Mouse (Mus musculus): ENCODE measurements around the gene Armc10.
"Not testable (repeated sequence)": the region's sequence is repeated elsewhere in the genome, so short reads cannot be mapped to it uniquely, and the experiment has no call there.

Armc10 gene

GRCm38 (mm10) chr5:21645439-21646132, at the start of gene Armc10, which contains the start of gene Fbxl13:
Gene Armc10, plus strand, starts transcription at chr5:21645813.
Gene Fbxl13, minus strand, starts transcription at chr5:21645634.
- DNase-seq = peak; percentile 90 to 95

- not testable (repeated sequence) for DNase-seq
Observed at GRCm38 (mm10) chr5:21599536-21599935, 46.1 kb upstream of the Armc10 start.

GRCm38 (mm10) chr5:21599961-21600360, 45.7 kb upstream of the Armc10 start:
- no peak for DNase-seq

- no peak for DNase-seq
Observed at GRCm38 (mm10) chr5:21605936-21606335, 39.7 kb upstream of the Armc10 start.

GRCm38 (mm10) chr5:21608311-21609304, 37.0 kb upstream of the Armc10 start:
- no peak for DNase-seq

- DNase-seq = no peak
Observed at GRCm38 (mm10) chr5:21610996-21611395, 34.6 kb upstream of the Armc10 start.

GRCm38 (mm10) chr5:21614299-21614698, 31.3 kb upstream of the Armc10 start:
- not testable (repeated sequence) for DNase-seq

- DNase-seq = no peak
Observed at GRCm38 (mm10) chr5:21616450-21617009, 29.1 kb upstream of the Armc10 start.

- DNase-seq = no peak
Observed at GRCm38 (mm10) chr5:21625916-21626315, 19.7 kb upstream of the Armc10 start.

GRCm38 (mm10) chr5:21640961-21641360, 4.7 kb upstream of the Armc10 start:
- DNase-seq = peak in 1 of 2 experiments; percentile 50

- DNase-seq = no peak
Observed at GRCm38 (mm10) chr5:21643606-21644005, 2.0 kb upstream of the Armc10 start.

- DNase-seq = no peak
Observed at GRCm38 (mm10) chr5:21644891-21645438, 648 bp upstream of the Armc10 start.

GRCm38 (mm10) chr5:21646133-21646491, 499 bp downstream of the Armc10 start:
- no peak for DNase-seq

- no peak for DNase-seq
Observed at GRCm38 (mm10) chr5:21650736-21651135, 5.1 kb downstream of the Armc10 start.

GRCm38 (mm10) chr5:21651885-21652612, 6.4 kb downstream of the Armc10 start:
- DNase-seq = no peak

GRCm38 (mm10) chr5:21656912-21657311, 11.3 kb downstream of the Armc10 start:
- peak; percentile 43 to 73 for DNase-seq

- DNase-seq = no peak
Observed at GRCm38 (mm10) chr5:21658038-21658437, 12.4 kb downstream of the Armc10 start.

GRCm38 (mm10) chr5:21658623-21659395, 13.2 kb downstream of the Armc10 start:
- peak; percentile 85 to 87 for DNase-seq

GRCm38 (mm10) chr5:21660850-21661249, 15.2 kb downstream of the Armc10 start:
- no peak for DNase-seq

- DNase-seq = no peak
Observed at GRCm38 (mm10) chr5:21663081-21663480, 17.5 kb downstream of the Armc10 start.

Measured in lung, postnatal 4 days (tissue).